Mouse (Mus musculus) adrenal gland, postnatal 4 days (tissue): ENCODE results near the gene Auts2. TPM values are rescaled to one million over a fixed set of nuclear protein-coding genes. Genes with fewer than 3 reads are reported as not detected.

Experiments used
- DNase-seq, 2 experiments: peaks; one replicate each; pipeline ENCODE4 v3.0.0; 2021 to 2022; ENCODE audit warnings: low spot score in 2 of 2, mixed read lengths in 2 of 2
- total RNA-seq, 2 experiments: library from RNA; stranded (reverse); gene quantifications; 2 replicates each; pipeline ENCODE4 v1.2.3; 2021

Auts2 gene
- total RNA-seq, 2 experiments from 2014 or later, result 72.9 to 80.5 TPM

GRCm38 (mm10) chr5:132329171-132329936 lies 213.8 kb downstream of the Auts2 start:
- no peak for DNase-seq

GRCm38 (mm10) chr5:132324246-132324883 lies 218.8 kb downstream of the Auts2 start:
- no peak for DNase-seq

GRCm38 (mm10) chr5:132323608-132324007 lies 219.5 kb downstream of the Auts2 start:
- no peak for DNase-seq

GRCm38 (mm10) chr5:132322971-132323370 lies 220.2 kb downstream of the Auts2 start:
- no peak for DNase-seq

- DNase-seq, result no peak
Measured at GRCm38 (mm10) chr5:132318026-132318765, 224.9 kb downstream of the Auts2 start.

- DNase-seq, result no peak
Measured at GRCm38 (mm10) chr5:132316897-132317296, 226.2 kb downstream of the Auts2 start.

- DNase-seq, result no peak
Measured at GRCm38 (mm10) chr5:132314300-132314699, 228.8 kb downstream of the Auts2 start.

GRCm38 (mm10) chr5:132307000-132307399 lies 236.1 kb downstream of the Auts2 start:
- no peak for DNase-seq

- DNase-seq, result no peak
Measured at GRCm38 (mm10) chr5:132305354-132305934, 237.7 kb downstream of the Auts2 start.

- DNase-seq, result no peak
Measured at GRCm38 (mm10) chr5:132302778-132303177, 240.4 kb downstream of the Auts2 start.

- no peak for DNase-seq
Measured at GRCm38 (mm10) chr5:132300794-132301193, 242.3 kb downstream of the Auts2 start.

GRCm38 (mm10) chr5:132299716-132300115 lies 243.4 kb downstream of the Auts2 start:
- no peak for DNase-seq

GRCm38 (mm10) chr5:132298996-132299395 lies 244.1 kb downstream of the Auts2 start:
- no peak for DNase-seq

- DNase-seq, result no peak
Measured at GRCm38 (mm10) chr5:132297309-132297708, 245.8 kb downstream of the Auts2 start.

GRCm38 (mm10) chr5:132294469-132294868 lies 248.7 kb downstream of the Auts2 start:
- DNase-seq, result no peak

- DNase-seq, result no peak
Measured at GRCm38 (mm10) chr5:132292932-132293331, 250.2 kb downstream of the Auts2 start.

- DNase-seq, result no peak
Measured at GRCm38 (mm10) chr5:132290606-132291535, 252.3 kb downstream of the Auts2 start.

GRCm38 (mm10) chr5:132283741-132284140 lies 259.4 kb downstream of the Auts2 start:
- DNase-seq, result no peak

- DNase-seq, result no peak
Measured at GRCm38 (mm10) chr5:132274098-132274898, 268.8 kb downstream of the Auts2 start.

- no peak for DNase-seq
Measured at GRCm38 (mm10) chr5:132272132-132272531, 271.0 kb downstream of the Auts2 start.
